Mouse (Mus musculus) midbrain, embryonic 16.5 days (tissue): ENCODE results near the gene Rrp15. TPM values are rescaled to one million over a fixed set of nuclear protein-coding genes. Genes with fewer than 3 reads are reported as not detected.
"Not testable (repeated sequence)": the region's sequence is repeated elsewhere in the genome, so short reads cannot be mapped to it uniquely, and the experiment has no call there.

Source experiments
- ATAC-seq: fragments of 200-750 bp; cut with Nextera tagmentation; 2 replicates; pipeline ENCODE4 v1.8.0; 2017; ENCODE audit warnings: moderate TSS enrichment
- H3K27ac ChIP-seq: fragments of 300-500 bp; sonication (generic); 2 replicates; pipeline ENCODE4 v1.5.1; 2014; ENCODE audit warnings: mild to moderate bottlenecking, low read length, mixed read lengths
- H3K27me3 ChIP-seq: fragments of 300-500 bp; sonication (generic); 2 replicates; pipeline ENCODE4 v1.6.1; 2014; ENCODE audit warnings: low read depth, low read length, mixed read lengths; ENCODE audit not compliant: control insufficient read depth, insufficient read depth
- H3K36me3 ChIP-seq: fragments of 300-500 bp; sonication (generic); 2 replicates; pipeline ENCODE4 v1.6.1; 2014; ENCODE audit warnings: mild to moderate bottlenecking, low read length, moderate library complexity, mixed read lengths; ENCODE audit not compliant: control insufficient read depth, insufficient read depth
- H3K4me1 ChIP-seq: fragments of 300-500 bp; sonication (generic); 2 replicates; pipeline ENCODE4 v1.6.1; 2014; ENCODE audit warnings: mild to moderate bottlenecking, low read length, mixed read lengths; ENCODE audit not compliant: control insufficient read depth, insufficient read depth
- H3K4me2 ChIP-seq: fragments of 300-500 bp; sonication (generic); 2 replicates; pipeline ENCODE4 v1.6.1; 2014; ENCODE audit warnings: mild to moderate bottlenecking, low read length, mixed read lengths
- H3K4me3 ChIP-seq: fragments of 300-500 bp; sonication (generic); 2 replicates; pipeline ENCODE4 v1.5.1; 2014; ENCODE audit warnings: low read depth, mild to moderate bottlenecking, low read length, moderate library complexity, mixed read lengths
- H3K9ac ChIP-seq: fragments of 300-500 bp; sonication (generic); 2 replicates; pipeline ENCODE4 v1.6.1; 2014; ENCODE audit warnings: low read depth, low read length, mixed read lengths
- H3K9me3 ChIP-seq: fragments of 300-500 bp; sonication (generic); replicated peaks from 2 replicates; pipeline ENCODE4 v1.6.1; 2014; ENCODE audit warnings: mild to moderate bottlenecking, low read length, mixed read lengths; ENCODE audit not compliant: control insufficient read depth, poor library complexity, severe bottlenecking
- WGBS: fragments of 180-500 bp; shearing (Covaris S2); extraction: QIAGEN DNeasy Blood & Tissue Kit; methylation state at CpG from one replicate; pipeline ENCODE4 v1.1.7; 2014; 5-methylcytosine and 5-hydroxymethylcytosine counted together
- polyA plus RNA-seq: library from polyadenylated mRNA; unstranded; fragments of >200 nt; fragmentation: Nextera tagmentation; extraction: Ambion mirVana; gene quantifications from 2 replicates; pipeline ENCODE4 v1.2.1, GENCODE M21; 2015

Rrp15 gene
- polyA plus RNA-seq, 1 experiment from 2014 or later = 28.2 TPM

DNA sequence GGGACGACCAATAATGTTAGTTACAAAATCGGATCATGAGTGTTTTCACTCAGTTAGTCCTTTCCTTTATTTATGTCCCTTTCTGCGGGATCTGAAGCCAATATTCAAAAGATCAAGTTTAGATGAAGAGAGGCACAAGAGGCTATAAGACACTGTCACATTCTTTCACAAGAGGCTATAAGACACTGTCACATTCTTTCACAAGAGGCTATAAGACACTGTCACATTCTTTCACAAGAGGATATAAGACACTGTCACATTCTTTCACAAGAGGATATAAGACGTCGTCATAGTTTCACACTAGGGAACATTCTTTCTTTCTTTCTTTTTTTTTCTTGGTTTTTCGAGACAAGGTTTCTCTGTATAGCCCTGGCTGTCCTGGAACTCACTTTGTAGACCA is 14.3 kb upstream of the Rrp15 start:
- not testable (repeated sequence) for H3K4me2 ChIP-seq

GRCm38 (mm10) chr1:186749675-186750283 is 621 bp upstream of the Rrp15 start:
- peak; percentile 80 for ATAC-seq
- Histone ChIP-seq H3K9ac (peak overlapping the region; percentile 86), H3K27me3 (no peaks in the 10 kb centered on the region), H3K36me3 (no peaks in the 10 kb centered on the region), H3K27ac (peak overlapping the region; percentile 90), H3K4me2 (peak overlapping the region; percentile 81), H3K4me1 (peaks cover 18% of the 10 kb centered on the region), H3K9me3 (no peaks in the 10 kb centered on the region), H3K4me3 (peak overlapping the region; percentile 70)
- WGBS = 36% methylated on average over 10 of the region's 10 CpGs

More for the DNA sequence above, 14.3 kb upstream of the Rrp15 start:
- H3K9me3 ChIP-seq, H3K4me3 ChIP-seq, H3K27ac ChIP-seq, H3K36me3 ChIP-seq, ATAC-seq, H3K4me1 ChIP-seq, H3K27me3 ChIP-seq, H3K9ac ChIP-seq: not testable (repeated sequence)
- WGBS = 61% methylated on average over 6 of the region's 6 CpGs

DNA sequence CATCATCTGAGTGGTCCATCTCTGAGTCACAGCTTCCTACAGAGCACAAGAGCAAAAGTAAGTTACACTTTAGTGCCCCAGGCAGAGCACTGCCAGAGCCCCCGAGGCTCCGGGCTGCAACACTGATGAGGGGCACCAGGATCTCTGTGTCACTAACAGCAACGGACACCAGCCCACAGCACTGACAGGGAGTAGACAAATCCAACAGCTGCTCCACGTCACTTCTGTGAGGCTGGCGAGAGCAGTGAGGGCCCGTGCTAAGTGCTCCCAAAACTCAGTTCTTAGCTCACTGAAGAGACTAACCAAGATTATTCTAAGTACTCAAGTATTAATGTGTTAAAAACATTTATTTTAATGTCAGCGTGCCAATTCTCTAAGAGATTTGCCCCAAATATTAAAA is 9.3 kb downstream of the Rrp15 start:
- Histone ChIP-seq H3K4me1 (no peaks in the 10 kb centered on the region), H3K9me3 (no peaks in the 10 kb centered on the region), H3K27me3 (no peaks in the 10 kb centered on the region), H3K36me3 (peaks cover 2% of the 10 kb centered on the region), H3K9ac (no peak overlapping the region), H3K4me3 (no peak overlapping the region), H3K4me2 (no peak overlapping the region), H3K27ac (no peak overlapping the region)
- WGBS = 86% methylated on average over 7 of the region's 7 CpGs
- ATAC-seq = no peak

DNA sequence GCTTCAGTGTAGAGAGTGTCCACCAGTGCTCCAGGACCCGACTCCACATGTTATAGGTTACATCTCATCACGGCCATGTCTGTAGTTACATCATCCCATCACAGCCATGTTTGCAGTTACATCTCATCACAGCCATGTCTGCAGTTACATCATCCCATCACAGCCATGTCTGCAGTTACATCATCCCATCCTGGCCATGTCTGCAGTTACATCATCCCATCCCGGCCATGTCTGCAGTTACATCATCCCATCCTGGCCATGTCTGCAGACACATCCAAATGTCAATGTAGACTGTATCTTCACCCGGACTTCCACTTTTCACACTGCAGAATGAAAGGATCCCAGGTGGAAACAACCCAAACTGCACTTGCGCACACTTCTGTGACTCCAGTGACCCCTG is 13.6 kb downstream of the Rrp15 start:
- no peak overlapping the region for H3K9ac ChIP-seq
- H3K27me3 ChIP-seq = no peaks in the 10 kb centered on the region
- no peak overlapping the region for H3K4me2 ChIP-seq
- no peak overlapping the region for H3K27ac ChIP-seq
- no peaks in the 10 kb centered on the region for H3K9me3 ChIP-seq
- peaks cover 2% of the 10 kb centered on the region for H3K36me3 ChIP-seq
- H3K4me1 ChIP-seq = no peaks in the 10 kb centered on the region
- no peak overlapping the region for H3K4me3 ChIP-seq
- ATAC-seq = no peak
- 95% methylated on average over 5 of the region's 5 CpGs for WGBS

- H3K27ac ChIP-seq = no peak overlapping the region
- 95% methylated on average over 8 of the region's 8 CpGs for WGBS
- no peaks in the 10 kb centered on the region for H3K27me3 ChIP-seq
- H3K4me2 ChIP-seq = no peak overlapping the region
- no peak overlapping the region for H3K4me3 ChIP-seq
- no peaks in the 10 kb centered on the region for H3K4me1 ChIP-seq
- ATAC-seq = no peak
- no peak overlapping the region for H3K9ac ChIP-seq
- H3K36me3 ChIP-seq = peaks cover 2% of the 10 kb centered on the region
- no peaks in the 10 kb centered on the region for H3K9me3 ChIP-seq
These were observed 16.1 kb downstream of the Rrp15 start for GRCm38 (mm10) chr1:186733052-186733451.

DNA sequence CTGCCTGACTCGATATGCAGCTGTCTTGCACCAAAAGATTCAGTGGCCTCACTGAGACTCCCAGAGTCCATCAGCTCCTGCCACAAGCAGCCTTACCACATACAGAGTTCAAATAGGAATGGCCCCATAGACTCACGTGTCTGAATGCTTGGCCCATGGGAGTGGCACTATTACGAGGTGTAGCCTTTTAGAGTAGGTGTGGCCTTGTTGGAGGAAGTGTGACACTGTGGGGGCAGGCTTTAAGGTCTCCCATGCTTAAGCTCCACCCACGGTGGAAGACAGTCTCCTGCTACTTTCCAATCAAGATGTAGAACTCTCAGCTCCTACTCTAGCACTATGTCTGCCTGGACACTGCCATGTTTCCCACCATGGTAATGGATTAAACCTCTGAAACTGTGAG is 20.4 kb downstream of the Rrp15 start:
- Histone ChIP-seq H3K4me1 (no peaks in the 10 kb centered on the region), H3K4me2 (no peak overlapping the region), H3K36me3 (no peaks in the 10 kb centered on the region), H3K9me3 (no peaks in the 10 kb centered on the region), H3K9ac (no peak overlapping the region), H3K27me3 (no peaks in the 10 kb centered on the region), H3K27ac (no peak overlapping the region), H3K4me3 (no peak overlapping the region)
- 70% methylated on average over 4 of the region's 4 CpGs for WGBS
- ATAC-seq = no peak

DNA sequence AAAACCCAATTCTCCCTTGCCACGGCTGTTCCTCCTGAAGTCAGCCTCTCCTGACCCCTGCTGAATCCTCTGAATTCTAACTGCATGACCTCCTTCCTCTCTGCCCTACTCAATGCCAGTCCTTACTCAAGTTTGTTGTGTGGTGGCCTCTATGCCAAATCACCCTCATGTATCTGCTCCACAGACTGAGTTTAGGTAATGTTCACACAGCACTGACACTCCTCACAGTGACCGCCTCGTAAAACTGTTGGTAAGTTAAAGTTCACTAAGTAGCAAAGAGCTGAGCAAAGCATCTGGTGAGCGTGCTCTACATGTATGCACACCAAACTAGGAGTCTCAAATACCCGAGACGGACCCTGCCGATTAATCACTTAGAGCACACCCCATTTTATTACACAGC is 23.0 kb downstream of the Rrp15 start:
- H3K4me2 ChIP-seq = no peak overlapping the region
- H3K36me3 ChIP-seq = no peaks in the 10 kb centered on the region
- 84% methylated on average over 7 of the region's 7 CpGs for WGBS
- no peak overlapping the region for H3K4me3 ChIP-seq
- H3K9ac ChIP-seq = no peak overlapping the region
- H3K9me3 ChIP-seq = no peaks in the 10 kb centered on the region
- no peak for ATAC-seq
- H3K27ac ChIP-seq = no peak overlapping the region
- H3K27me3 ChIP-seq = no peaks in the 10 kb centered on the region
- peaks cover 2% of the 10 kb centered on the region; the same call in 1 of the 2 replicates for H3K4me1 ChIP-seq

DNA sequence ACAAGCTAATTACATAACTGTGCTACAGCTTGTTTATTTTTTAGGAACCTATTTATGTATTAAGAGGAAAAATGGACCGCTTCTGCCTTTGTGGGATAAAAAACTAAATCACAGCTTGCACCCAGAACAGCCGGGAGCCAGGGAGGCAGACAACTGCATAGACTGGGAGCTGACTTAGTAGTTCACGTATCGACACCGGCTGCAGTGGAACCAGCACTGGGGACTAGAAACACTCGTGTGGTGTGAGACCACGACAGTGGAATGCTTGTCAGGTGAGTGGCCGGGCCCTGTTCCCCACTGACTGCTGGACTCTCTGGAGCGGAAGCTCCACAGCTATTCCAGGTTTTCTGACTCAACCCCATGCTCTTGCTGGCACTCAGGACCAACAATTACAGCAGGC is 26.9 kb downstream of the Rrp15 start:
- peaks cover 2% of the 10 kb centered on the region; the same call in 1 of the 2 replicates for H3K4me1 ChIP-seq
- no peak for ATAC-seq

DNA sequence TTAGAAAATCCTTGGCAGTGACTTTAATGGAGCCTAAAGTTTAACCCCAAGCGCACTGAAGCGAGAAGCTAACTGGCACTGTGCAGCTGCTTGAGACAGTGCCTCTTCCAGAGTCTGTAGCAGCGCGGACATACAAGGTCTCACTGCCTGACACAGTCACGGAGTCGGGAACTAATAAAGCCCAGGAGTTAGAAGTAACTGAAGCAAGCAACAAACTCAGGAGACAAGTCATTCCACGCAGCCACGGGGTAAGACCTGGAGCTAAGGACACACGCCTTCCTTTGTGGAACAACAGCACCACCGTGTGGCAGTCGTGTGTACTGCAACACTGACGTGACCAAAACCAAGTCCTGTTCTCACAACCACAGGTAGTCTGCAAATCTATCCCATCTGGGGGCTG is 27.3 kb downstream of the Rrp15 start:
- H3K9ac ChIP-seq = no peak overlapping the region
- no peak overlapping the region for H3K4me3 ChIP-seq
- H3K9me3 ChIP-seq = no peaks in the 10 kb centered on the region
- 37% methylated on average over 12 of the region's 12 CpGs for WGBS
- H3K4me2 ChIP-seq = no peak overlapping the region
- ATAC-seq = peak; percentile 67
- no peaks in the 10 kb centered on the region for H3K27me3 ChIP-seq
- H3K4me1 ChIP-seq = peaks cover 2% of the 10 kb centered on the region; the same call in 1 of the 2 replicates
- 0 out of 2 replicates have a peak, but pooled peaks cover 2% of the 10 kb centered on the region for H3K36me3 ChIP-seq
- no peak overlapping the region for H3K27ac ChIP-seq

More for the DNA sequence above, 26.9 kb downstream of the Rrp15 start:
- Histone ChIP-seq H3K36me3 (0 out of 2 replicates have a peak, but pooled peaks cover 2% of the 10 kb centered on the region), H3K27ac (no peak overlapping the region), H3K27me3 (no peaks in the 10 kb centered on the region), H3K4me3 (no peak overlapping the region), H3K9ac (no peak overlapping the region), H3K4me2 (no peak overlapping the region), H3K9me3 (no peaks in the 10 kb centered on the region)
- 89% methylated on average over 9 of the region's 9 CpGs for WGBS
